Mouse (Mus musculus) forebrain, postnatal 0 days (tissue): ENCODE data around the gene Teddm1a. TPM values are rescaled to one million over a fixed set of nuclear protein-coding genes. Genes with fewer than 3 reads are reported as not detected.

ENCODE experiments used
- ATAC-seq: fragments of 200-750 bp; cut with Nextera tagmentation; 2 replicates; pipeline ENCODE4 v1.8.0; 2017; ENCODE audit warnings: mild to moderate bottlenecking, moderate library complexity
- DNase-seq: peaks from one replicate; pipeline ENCODE4 v3.0.0-alpha.2; 2015
- H3K27ac ChIP-seq: fragments of 300-500 bp; sonication (generic); 2 replicates; pipeline ENCODE4 v1.5.1; 2014; ENCODE audit warnings: low read depth, mild to moderate bottlenecking, antibody characterized with exemption, low read length, moderate library complexity, mixed read lengths
- H3K27me3 ChIP-seq: fragments of 300-500 bp; sonication (generic); 2 replicates; pipeline ENCODE4 v1.6.1; 2014; ENCODE audit warnings: mild to moderate bottlenecking, low read length, mixed read lengths; ENCODE audit not compliant: insufficient read depth
- H3K36me3 ChIP-seq: fragments of 300-500 bp; sonication (generic); 2 replicates; pipeline ENCODE4 v1.6.1; 2014; ENCODE audit warnings: mild to moderate bottlenecking, moderate library complexity; ENCODE audit not compliant: insufficient read depth
- H3K4me1 ChIP-seq: fragments of 300-500 bp; sonication (generic); 2 replicates; pipeline ENCODE4 v1.6.1; 2014; ENCODE audit warnings: antibody characterized with exemption; ENCODE audit not compliant: insufficient read depth
- H3K4me2 ChIP-seq: fragments of 300-500 bp; sonication (generic); 2 replicates; pipeline ENCODE4 v1.6.1; 2014; ENCODE audit warnings: low read depth, mild to moderate bottlenecking, moderate library complexity
- H3K4me3 ChIP-seq: fragments of 300-500 bp; sonication (generic); 2 replicates; pipeline ENCODE4 v1.5.1; 2014; ENCODE audit warnings: low read depth, low read length, mixed read lengths
- H3K9ac ChIP-seq: fragments of 300-500 bp; sonication (generic); 2 replicates; pipeline ENCODE4 v1.6.1; 2014; ENCODE audit warnings: mild to moderate bottlenecking
- H3K9me3 ChIP-seq: fragments of 300-500 bp; sonication (generic); 2 replicates; pipeline ENCODE4 v1.6.1; 2016; ENCODE audit warnings: low read length
- CTCF ChIP-seq: sonication (generic); IDR thresholded peaks from 2 replicates; pipeline ENCODE4 v1.5.1; 2016; ENCODE audit warnings: antibody characterized with exemption, control low read depth, low read depth
- WGBS: fragments of 180-500 bp; shearing (Covaris S2); extraction: QIAGEN DNeasy Blood & Tissue Kit; methylation state at CpG from one replicate; pipeline ENCODE4 v1.1.7; 2014; 5-methylcytosine and 5-hydroxymethylcytosine counted together
- polyA plus RNA-seq: library from polyadenylated mRNA; unstranded; fragments of >200 nt; fragmentation: Nextera tagmentation; extraction: Ambion mirVana; gene quantifications from 2 replicates; pipeline ENCODE4 v1.2.1, GENCODE M21; 2015
- total RNA-seq: library from RNA; depleted of rRNA; stranded (reverse); fragments of >200 nt; gene quantifications from 2 replicates; pipeline ENCODE4 v1.2.3, GENCODE M21; 2014

The Teddm1a gene
- total and polyA plus RNA-seq, 2 experiments from 2014 or later = 0.11 TPM; not detected in 1

- Histone ChIP-seq H3K4me2 (no peak overlapping the region), H3K36me3 (no peaks in the 10 kb centered on the region), H3K4me3 (no peak overlapping the region), H3K4me1 (peaks cover 12% of the 10 kb centered on the region; the same call in 1 of the 2 replicates), H3K9ac (no peak overlapping the region), H3K9me3 (no peaks in the 10 kb centered on the region), H3K27ac (no peak overlapping the region), H3K27me3 (no peaks in the 10 kb centered on the region)
- DNase-seq (no peak), ATAC-seq (no peak)
- no peak for TF ChIP-seq CTCF
- 92% methylated on average over 8 of the region's 8 CpGs for WGBS
Observed at GRCm38 (mm10) chr1:153897196-153897595, 5.7 kb downstream of the Teddm1a start.

- ATAC-seq = peak; percentile 61
- peak overlapping the region; percentile 97 for H3K9ac ChIP-seq
- peak overlapping the region; percentile 93 for H3K4me3 ChIP-seq
- H3K9me3 ChIP-seq = no peaks in the 10 kb centered on the region
- peak overlapping the region; percentile 81 for H3K4me2 ChIP-seq
- H3K27ac ChIP-seq = peak overlapping the region; percentile 97
- 14% methylated on average over 22 of the region's 22 CpGs for WGBS
- TF ChIP-seq CTCF = no peak
- H3K36me3 ChIP-seq = peaks cover 16% of the 10 kb centered on the region
- H3K27me3 ChIP-seq = no peaks in the 10 kb centered on the region
- no peak for DNase-seq
- peaks cover 20% of the 10 kb centered on the region; the same call in 1 of the 2 replicates for H3K4me1 ChIP-seq
Observed at GRCm38 (mm10) chr1:153898989-153899730, 7.6 kb downstream of the Teddm1a start.

- Histone ChIP-seq H3K27ac (peak within 1 kb of the TSS; percentile 97), H3K4me1 (peaks cover 20% of the 10 kb centered on the region; the same call in 1 of the 2 replicates), H3K9ac (peak within 1 kb of the TSS; percentile 97), H3K36me3 (peaks cover 23% of the 10 kb centered on the region), H3K4me3 (peak within 1 kb of the TSS; percentile 93), H3K27me3 (no peaks in the 10 kb centered on the region), H3K4me2 (peak within 1 kb of the TSS; percentile 81), H3K9me3 (no peaks in the 10 kb centered on the region)
- peak; percentile 97 for DNase-seq
- WGBS = 4% methylated on average over 49 of the region's 51 CpGs
- ATAC-seq = peak; percentile 95
- TF ChIP-seq CTCF = no peak
Observed at GRCm38 (mm10) chr1:153899731-153900380, 8.3 kb downstream of the Teddm1a start, which contains the start of the genes Glul and Teddm2. Gene Glul (plus strand): TSS chr1:153899944. Gene Teddm2 (minus strand): TSS chr1:153900228.

GRCm38 (mm10) chr1:153900381-153900780, 8.8 kb downstream of the Teddm1a start:
- WGBS = 2% methylated on average over 34 of the region's 36 CpGs
- H3K9me3 ChIP-seq = no peaks in the 10 kb centered on the region
- peak overlapping the region; percentile 97 for H3K27ac ChIP-seq
- peak overlapping the region; percentile 97 for H3K9ac ChIP-seq
- H3K4me3 ChIP-seq = peak overlapping the region; percentile 93
- peaks cover 20% of the 10 kb centered on the region; the same call in 1 of the 2 replicates for H3K4me1 ChIP-seq
- H3K36me3 ChIP-seq = peaks cover 28% of the 10 kb centered on the region
- H3K4me2 ChIP-seq = peak overlapping the region; percentile 81
- DNase-seq (no peak), ATAC-seq (no peak; the same call in 1 of the 2 replicates)
- peak; percentile 6; the same call in 1 of the 2 replicates for TF ChIP-seq CTCF
- H3K27me3 ChIP-seq = no peaks in the 10 kb centered on the region

GRCm38 (mm10) chr1:153900860-153901730, 9.6 kb downstream of the Teddm1a start:
- peaks cover 20% of the 10 kb centered on the region; the same call in 1 of the 2 replicates for H3K4me1 ChIP-seq
- no peak for TF ChIP-seq CTCF
- DNase-seq = peak; percentile 41
- no peaks in the 10 kb centered on the region for H3K9me3 ChIP-seq
- H3K36me3 ChIP-seq = peaks cover 35% of the 10 kb centered on the region
- WGBS = 1% methylated on average over 25 of the region's 25 CpGs
- H3K27ac ChIP-seq = peak overlapping the region; percentile 97
- peak overlapping the region; percentile 97 for H3K9ac ChIP-seq
- ATAC-seq = no peak
- H3K4me3 ChIP-seq = peak overlapping the region; percentile 93
- H3K4me2 ChIP-seq = peak overlapping the region; percentile 81
- no peaks in the 10 kb centered on the region for H3K27me3 ChIP-seq

GRCm38 (mm10) chr1:153903006-153903405, 11.5 kb downstream of the Teddm1a start:
- H3K36me3 ChIP-seq = peaks cover 55% of the 10 kb centered on the region
- H3K9ac ChIP-seq = peak overlapping the region; percentile 19; the same call in 1 of the 2 replicates
- H3K27me3 ChIP-seq = no peaks in the 10 kb centered on the region
- no peak for ATAC-seq
- WGBS = 19% methylated on average over 13 of the region's 13 CpGs
- H3K4me3 ChIP-seq = 0 out of 2 replicates have a peak overlapping the region, but pooled peaks have one; percentile 93
- H3K4me1 ChIP-seq = peaks cover 20% of the 10 kb centered on the region; the same call in 1 of the 2 replicates
- H3K27ac ChIP-seq = no peak overlapping the region
- no peaks in the 10 kb centered on the region for H3K9me3 ChIP-seq
- peak overlapping the region; percentile 81 for H3K4me2 ChIP-seq
- DNase-seq = no peak
- TF ChIP-seq CTCF = no peak
